ENCODE assay signal across 12 mouse cellular contexts in the genomic region with DNA sequence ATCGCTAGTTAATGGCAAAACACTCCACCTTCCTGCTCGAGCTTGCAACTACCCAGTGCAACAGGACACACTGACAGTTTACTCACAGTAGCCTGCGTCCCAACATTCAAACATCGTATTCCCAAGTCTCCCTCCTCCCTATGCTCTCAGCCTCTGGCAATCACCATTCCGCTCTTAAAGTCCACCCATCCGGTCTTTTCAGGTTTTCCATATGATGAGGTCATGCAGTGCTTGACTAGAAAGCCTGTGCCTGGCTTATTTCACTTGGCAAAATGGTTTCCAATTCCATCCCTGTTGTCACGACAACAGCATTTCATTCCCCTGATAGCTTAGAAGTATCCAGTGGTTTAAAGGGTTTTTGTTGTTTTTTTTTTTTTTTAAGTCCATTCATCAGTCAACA.
DNase-seq lines count a peak whose midpoint lies in the region; ATAC-seq lines count a peak whose summit lies in the region.
"Had no signal": no experiment of that assay in that cellular context is flagged by ENCODE, and none has a peak within 500 bp of the region (broad histone marks: within the 10 kb centered on the region; RNA-seq: fewer than 3 reads in every experiment).

No protein-coding gene starts in this region.

- no peak overlapping the region for H3K4me2 ChIP-seq in embryonic facial prominence, embryonic 13.5 days
- H3K4me2 ChIP-seq in midbrain, embryonic 14.5 days (ENCODE audit: low read length): peak overlapping the region; percentile 8; the same call in 1 of the 2 replicates
- H3K4me2 ChIP-seq: limb, embryonic 12.5 days had no signal

- H3K4me1 ChIP-seq in embryonic facial prominence, embryonic 13.5 days: peaks cover 18% of the 10 kb centered on the region
- peaks cover 18% of the 10 kb centered on the region for H3K4me1 ChIP-seq in midbrain, embryonic 14.5 days (ENCODE audit: control insufficient read depth, insufficient read depth, low read length)

- peak; percentile 65 for DNase-seq in R1 (ENCODE audit: low read depth, low spot score)
- peak; percentile 23 to 33 for DNase-seq in heart, postnatal 10 days
- DNase-seq in midbrain, embryonic 14.5 days: peak; percentile 72
- DNase-seq in cerebellum, adult 9-10 months: no peak
- DNase-seq in urinary bladder, postnatal 36 days (ENCODE audit: low spot score in 2 of 2): no peak
- DNase-seq in kidney, postnatal 14 days: no peak
- DNase-seq: adrenal gland, postnatal 14 days; cerebellum, postnatal 14 days; lung, postnatal 10 days had no signal

- peaks cover 4% of the 10 kb centered on the region for H3K27me3 ChIP-seq in embryonic facial prominence, embryonic 13.5 days
- no peaks in the 10 kb centered on the region for H3K27me3 ChIP-seq in midbrain, embryonic 14.5 days (ENCODE audit: control insufficient read depth, insufficient read depth, low read length)

- no peak for ATAC-seq in embryonic facial prominence, embryonic 13.5 days (ENCODE audit: insufficient number of reproducible peaks, insufficient read depth, low FRiP score, low TSS enrichment, low read depth)
- peak; percentile 28; the same call in 1 of the 2 replicates for ATAC-seq in midbrain, embryonic 14.5 days (ENCODE audit: low FRiP score, low TSS enrichment)

- H3K4me3 ChIP-seq in embryonic facial prominence, embryonic 13.5 days: no peak overlapping the region
- H3K4me3 ChIP-seq in midbrain, embryonic 14.5 days (replicated peaks; ENCODE audit: low read depth, low read length): no peak overlapping the region
- H3K4me3 ChIP-seq: layer of hippocampus, adult 2 months; limb, embryonic 12.5 days had no signal

- 67% methylated on average over 7 of the region's 7 CpGs for WGBS in embryonic facial prominence, embryonic 13.5 days
- 20% methylated on average over 7 of the region's 7 CpGs for WGBS in midbrain, embryonic 14.5 days

- H3K27ac ChIP-seq in embryonic facial prominence, embryonic 13.5 days: peak overlapping the region; percentile 39; the same call in 1 of the 2 replicates
- peak overlapping the region; percentile 53 for H3K27ac ChIP-seq in midbrain, embryonic 14.5 days (replicated peaks; ENCODE audit: low read depth, low read length)
- H3K27ac ChIP-seq: layer of hippocampus, adult 2 months; limb, embryonic 12.5 days had no signal

- no peak overlapping the region for H3K9ac ChIP-seq in embryonic facial prominence, embryonic 13.5 days
- H3K9ac ChIP-seq in midbrain, embryonic 14.5 days (replicated peaks; ENCODE audit: low read length): no peak overlapping the region
- H3K9ac ChIP-seq: limb, embryonic 12.5 days had no signal

- no peaks in the 10 kb centered on the region for H3K9me3 ChIP-seq in embryonic facial prominence, embryonic 13.5 days
- H3K9me3 ChIP-seq in midbrain, embryonic 14.5 days (ENCODE audit: control insufficient read depth, low read length): no peaks in the 10 kb centered on the region
- H3K9me3 ChIP-seq: limb, embryonic 12.5 days had no signal

- H3K36me3 ChIP-seq in embryonic facial prominence, embryonic 13.5 days: no peaks in the 10 kb centered on the region
- H3K36me3 ChIP-seq in midbrain, embryonic 14.5 days (ENCODE audit: control insufficient read depth, insufficient read depth, low read length): no peaks in the 10 kb centered on the region
- H3K36me3 ChIP-seq: limb, embryonic 12.5 days had no signal

- intact Hi-C loops in heart, postnatal 10 days (cut with DNase I): no loop called here

Comparison
In these comparisons a context has a peak if more than half of its experiments do, and no peak if none do; other contexts are left out.
1. DNase-seq: peak in R1 (single experiment), heart, postnatal 10 days (2 of 2) and midbrain, embryonic 14.5 days (single experiment); none in cerebellum, adult 9-10 months (single experiment), urinary bladder, postnatal 36 days (0 of 2) and kidney, postnatal 14 days (single experiment).